Mouse (Mus musculus): Measurements from ENCODE around the gene Ace2.
A peak's percentile ranks its signal among the peaks of the same experiment; 100 is the strongest.

Gene Ace2

DNA sequence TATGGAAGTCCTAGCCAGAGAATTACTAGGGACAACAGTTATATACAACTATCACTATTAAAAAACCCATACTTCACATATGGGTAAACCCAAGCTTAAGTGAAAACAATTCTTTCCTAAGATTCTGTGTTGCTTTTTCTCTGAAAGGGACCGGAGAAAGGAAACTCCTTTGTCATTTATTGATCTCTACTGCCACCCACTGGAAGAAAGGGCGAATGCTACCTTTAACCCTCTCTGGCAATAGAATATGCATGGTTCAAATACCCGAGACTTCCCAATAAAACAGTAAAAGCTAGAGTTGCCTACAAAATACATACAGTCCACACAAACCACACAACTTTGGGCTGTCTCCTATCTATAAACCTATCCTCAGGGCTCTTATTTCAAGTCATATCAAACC, 40.6 kb downstream of the Ace2 start:
- DNase-seq (ENCODE audit: low spot score in 2 of 2): peak; percentile 3 to 67

DNA sequence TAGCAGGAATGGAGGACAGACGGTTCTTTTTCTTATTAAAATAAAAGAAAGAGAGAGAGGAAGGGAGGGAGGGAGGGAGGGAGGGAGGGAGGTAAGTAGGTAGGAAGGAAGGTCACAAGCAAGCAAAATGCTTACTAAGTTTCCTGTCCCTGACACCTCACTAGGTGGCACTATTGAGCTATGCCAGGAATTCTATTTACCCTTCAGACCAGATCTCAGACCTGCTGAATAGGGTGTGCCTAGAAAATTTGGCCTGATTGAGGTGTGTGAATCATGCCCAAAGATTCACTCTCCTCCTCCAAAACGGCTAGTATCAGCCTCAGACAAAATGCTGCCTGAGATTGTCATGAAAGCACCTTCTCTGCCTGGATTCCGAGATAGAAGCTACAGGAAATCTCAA, 44.7 kb downstream of the Ace2 start:
- peak in 1 of 2 experiments; percentile 38 for DNase-seq (ENCODE audit: low spot score in 2 of 2)

DNA sequence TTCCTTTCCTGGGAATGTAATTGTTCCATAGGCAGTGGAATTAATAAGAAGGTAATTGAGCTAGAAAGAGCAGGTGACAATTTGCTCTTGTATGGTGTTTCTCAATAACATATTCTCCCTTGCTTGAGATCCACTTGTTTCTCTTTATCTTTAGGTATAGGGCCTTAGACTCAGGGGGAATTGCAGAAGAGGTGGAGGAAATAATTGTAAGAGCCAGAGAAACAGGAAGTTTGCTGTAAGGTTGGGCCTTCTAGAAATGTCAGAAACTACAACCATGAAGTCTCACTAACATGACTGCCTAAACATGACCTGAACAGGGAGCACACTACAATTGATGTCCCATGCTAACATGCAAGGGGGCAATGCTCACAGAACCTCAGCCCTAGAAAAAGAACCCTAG, 50.7 kb downstream of the Ace2 start:
- no peak for DNase-seq (ENCODE audit: low spot score in 2 of 2)

DNA sequence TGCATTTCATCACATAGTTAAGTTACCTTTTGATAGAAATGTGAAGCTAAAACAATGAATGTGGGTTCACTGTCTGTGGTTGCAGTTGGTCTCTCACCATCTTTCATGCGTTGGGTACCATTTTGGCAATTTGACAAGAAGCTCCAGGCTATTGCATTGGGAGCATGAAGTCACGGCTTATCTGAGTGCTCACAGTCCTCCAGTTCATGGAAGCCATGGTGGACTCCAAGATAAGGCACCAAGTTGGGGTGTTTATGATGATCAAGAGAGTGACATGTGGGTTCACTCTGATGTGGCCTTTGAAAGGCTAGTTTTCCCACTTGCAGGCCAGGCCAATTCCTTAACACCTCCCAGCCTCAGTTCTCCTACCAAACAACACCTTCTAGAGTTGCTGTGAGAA, 58.5 kb downstream of the Ace2 start:
- no peak for DNase-seq (ENCODE audit: low spot score in 2 of 2)

DNA sequence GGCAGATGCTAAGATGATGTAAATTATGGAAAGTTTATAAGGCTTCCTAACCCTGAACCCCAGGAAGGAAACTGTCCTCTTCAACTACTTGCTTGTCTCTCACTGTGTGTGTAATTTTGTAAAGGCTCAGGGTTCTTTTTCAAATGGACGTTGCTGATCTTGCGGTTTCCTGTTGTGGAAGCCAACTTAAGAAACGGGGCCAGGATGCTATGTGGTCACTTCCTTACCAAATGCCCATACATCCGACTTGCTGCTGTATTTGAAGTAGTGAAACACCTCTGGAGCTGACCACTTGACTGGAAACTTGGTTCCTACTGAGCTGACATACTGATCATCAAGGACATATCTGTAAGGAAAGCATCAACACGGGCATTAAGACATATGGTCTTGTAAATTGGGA, 61.4 kb downstream of the Ace2 start:
- no peak for DNase-seq (ENCODE audit: low spot score in 2 of 2)

DNA sequence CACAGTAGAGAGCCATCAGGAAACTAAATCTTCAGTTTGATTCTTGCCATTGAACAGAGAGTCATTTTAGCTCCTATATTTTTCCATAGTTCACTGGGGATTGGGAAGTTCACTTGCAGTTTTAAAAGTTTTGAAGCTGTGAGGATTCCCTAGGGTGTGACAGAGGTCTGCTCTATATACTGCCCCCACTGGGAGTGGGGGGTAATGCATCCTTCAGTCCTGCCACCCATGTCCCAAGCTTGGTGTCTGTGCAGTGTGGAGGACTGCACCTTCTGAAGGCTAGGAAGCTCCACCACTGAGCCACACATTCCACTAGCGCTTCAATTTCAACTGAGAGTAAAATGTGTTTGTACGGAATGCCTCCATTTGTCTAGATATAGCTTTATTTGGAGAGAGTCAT, 82.9 kb downstream of the Ace2 start:
- DNase-seq (ENCODE audit: low spot score in 2 of 2): no peak

DNA sequence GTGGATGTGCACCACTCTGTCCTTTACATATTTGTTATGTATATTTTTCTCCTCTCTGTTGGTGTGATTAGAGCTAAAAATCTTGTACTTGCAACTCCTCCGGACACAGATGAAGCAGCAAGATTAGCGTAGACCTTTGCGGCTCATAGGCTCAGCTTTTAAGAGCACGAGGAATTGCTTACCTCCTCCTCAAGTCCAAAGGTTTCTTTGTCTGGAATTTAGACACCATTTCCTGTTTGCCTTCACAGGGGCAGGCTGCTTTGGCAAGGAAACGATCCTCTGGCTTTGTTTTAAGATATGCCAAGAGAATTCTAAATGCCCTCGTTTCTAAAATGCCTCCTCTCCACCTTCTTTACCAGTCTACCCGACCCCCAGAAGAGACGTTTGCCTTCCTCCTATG, 94.2 kb downstream of the Ace2 start:
- DNase-seq (ENCODE audit: low spot score in 2 of 2): no peak

Measured in left cerebral cortex, adult 9 months (tissue).